Mouse (Mus musculus): Measurements from ENCODE around the gene Rpl21.

- no peak for TF ChIP-seq POLR2A (IDR thresholded peaks at IDR 0.05; ENCODE audit: borderline replicate concordance, low read depth, low read length)
- no peak for TF ChIP-seq CTCF (IDR thresholded peaks at IDR 0.05; ENCODE audit: low read depth, low read length)
Measured at GRCm38 (mm10) chr5:146867946-146868314, 35.2 kb downstream of the Rpl21 start.

Measured in bone marrow macrophage, adult 2 months (primary cell).